Mouse (Mus musculus) bone marrow macrophage, adult 2 months (primary cell): Measurements from ENCODE around the gene Unc13d.

Source experiments
- CTCF ChIP-seq: IDR thresholded peaks from 2 replicates; pipeline ENCODE4 v1.5.1; 2012; ENCODE audit warnings: low read depth, mild to moderate bottlenecking, low read length, moderate library complexity
- POLR2A ChIP-seq: IDR thresholded peaks from 2 replicates; pipeline ENCODE4 v1.6.1; 2012; ENCODE audit warnings: mild to moderate bottlenecking, low read depth, low read length, borderline replicate concordance

DNA sequence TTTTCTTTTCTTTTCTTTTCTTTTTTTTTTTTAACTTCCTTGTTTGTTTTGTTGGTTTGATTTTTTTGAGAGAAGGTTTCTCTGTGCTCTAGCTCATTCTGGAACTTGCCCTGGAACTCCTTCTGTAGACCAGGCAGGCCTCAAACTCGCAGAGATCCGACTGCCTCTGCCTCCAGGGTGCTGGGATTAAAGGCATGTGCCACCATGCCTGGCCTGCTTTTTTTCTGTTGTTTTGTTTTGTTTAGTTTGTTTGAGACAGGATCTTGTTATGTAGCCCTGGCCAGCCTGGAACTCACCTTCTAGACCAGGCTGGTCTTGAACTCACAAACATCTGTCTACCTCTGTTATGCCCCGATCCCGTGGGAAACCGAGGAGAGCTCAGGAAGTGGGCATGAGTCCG lies 11.8 kb upstream of the Unc13d start:
- TF ChIP-seq POLR2A (no peak), CTCF (no peak)
